Mouse (Mus musculus) mature B cell (primary cell): ENCODE data around the gene 2010109A12Rik.

Experiments used
- in situ Hi-C: fragments of 300-500 bp; cut with MboI; formaldehyde crosslinking; loops from 2 replicates; pipeline ENCODE4 v1.14.3; 2019

The 2010109A12Rik gene

DNA sequence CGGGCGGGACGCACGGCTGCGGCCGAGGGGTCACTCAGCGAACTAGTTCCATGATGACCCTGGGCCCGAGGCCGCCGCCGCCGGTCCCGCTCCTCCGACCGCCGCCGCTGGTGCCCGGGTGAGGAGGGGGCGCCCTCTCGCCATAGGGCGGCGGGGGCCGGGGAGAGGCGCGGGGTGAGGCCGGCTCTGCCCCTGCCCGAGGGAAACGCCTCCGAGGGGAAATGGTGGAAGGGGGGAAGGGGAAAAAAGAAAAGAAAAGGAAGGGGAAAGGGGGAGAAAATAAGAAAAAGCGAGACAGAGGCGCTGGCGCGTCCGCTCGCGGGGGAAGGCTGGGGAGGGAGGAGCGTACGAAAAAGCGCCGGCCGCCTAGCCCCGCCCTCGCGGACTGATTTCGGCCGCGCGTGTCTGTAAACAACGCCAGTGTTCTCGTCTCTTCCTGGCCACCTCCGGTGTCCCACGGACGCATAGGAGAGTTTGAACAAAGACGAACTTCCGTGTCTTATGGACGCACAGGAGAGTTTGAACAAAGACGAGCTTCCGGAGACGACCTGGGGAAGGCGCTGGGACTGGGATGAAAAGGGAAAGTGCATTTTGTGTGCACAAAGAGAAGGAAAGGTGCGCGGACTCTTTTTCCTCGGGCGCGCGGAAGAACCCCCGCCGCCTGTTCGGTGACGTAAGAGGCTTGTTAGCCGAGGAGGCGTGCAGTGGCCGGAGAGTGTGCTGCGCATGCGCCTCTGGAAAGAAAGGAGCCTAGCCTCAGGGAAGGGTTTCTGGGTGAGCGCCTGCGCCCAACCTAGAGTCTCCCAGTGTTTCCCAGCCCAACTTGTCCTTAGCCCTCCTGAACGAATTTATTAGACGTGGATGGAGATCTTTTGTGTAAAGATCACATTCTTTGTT is at the start of gene 2010109A12Rik, which contains the start of gene Ccni:
2010109A12Rik (plus strand) TSS at position 410 of the 897 bp plus-strand sequence.
Ccni (minus strand) TSS at position 387 of the 897 bp plus-strand sequence.
- in situ Hi-C loops = no loop called here

DNA sequence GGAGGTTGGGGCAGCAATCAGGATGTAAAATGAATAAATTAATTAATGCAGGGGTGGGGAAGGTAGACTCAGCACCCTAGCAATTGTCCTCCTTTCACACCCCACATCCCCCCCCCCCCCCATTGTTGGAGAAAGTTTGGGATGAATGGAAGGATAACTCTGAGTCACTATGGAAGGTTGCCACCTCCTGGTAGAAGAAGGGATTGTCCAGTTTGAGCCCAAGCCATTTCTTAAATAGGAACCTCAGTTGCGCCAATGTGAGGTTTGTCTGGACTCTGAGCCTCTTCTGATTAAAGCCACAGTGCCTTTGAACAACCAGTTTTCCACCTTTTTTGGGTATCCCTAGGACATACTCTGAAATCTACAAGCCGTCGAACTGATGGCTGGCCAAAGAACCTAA is 42.8 kb upstream of the 2010109A12Rik start:
- in situ Hi-C loops = no loop called here

DNA sequence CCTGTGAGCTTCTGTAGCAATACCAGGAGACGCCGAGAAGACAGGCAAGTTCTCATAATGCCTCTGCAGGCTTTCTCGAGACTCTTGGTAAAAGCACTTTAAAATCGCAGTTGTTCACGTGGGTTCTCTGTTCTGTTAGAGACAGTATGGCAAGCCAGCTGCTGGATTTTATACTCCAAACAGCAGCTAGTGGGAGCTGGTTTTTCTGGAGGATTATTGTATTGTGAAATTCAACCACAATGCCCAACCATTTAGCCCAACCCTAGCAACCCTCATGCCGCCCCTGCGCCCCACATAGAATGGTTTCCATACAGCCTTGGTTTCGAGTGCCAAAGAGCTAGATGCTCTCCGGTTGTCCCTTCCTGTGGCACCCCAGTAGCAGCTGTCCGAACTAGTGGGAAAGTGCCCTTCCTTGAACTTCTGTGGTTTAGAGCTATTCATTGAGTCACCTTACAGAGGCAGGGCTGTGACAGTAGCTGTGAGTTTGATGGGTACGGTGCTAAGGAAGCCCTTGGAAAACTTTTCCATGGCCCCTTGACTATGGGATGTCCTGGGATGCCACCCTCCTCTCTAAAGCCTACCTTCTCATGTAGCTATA is 38.3 kb upstream of the 2010109A12Rik start:
- in situ Hi-C loops = no loop called here

DNA sequence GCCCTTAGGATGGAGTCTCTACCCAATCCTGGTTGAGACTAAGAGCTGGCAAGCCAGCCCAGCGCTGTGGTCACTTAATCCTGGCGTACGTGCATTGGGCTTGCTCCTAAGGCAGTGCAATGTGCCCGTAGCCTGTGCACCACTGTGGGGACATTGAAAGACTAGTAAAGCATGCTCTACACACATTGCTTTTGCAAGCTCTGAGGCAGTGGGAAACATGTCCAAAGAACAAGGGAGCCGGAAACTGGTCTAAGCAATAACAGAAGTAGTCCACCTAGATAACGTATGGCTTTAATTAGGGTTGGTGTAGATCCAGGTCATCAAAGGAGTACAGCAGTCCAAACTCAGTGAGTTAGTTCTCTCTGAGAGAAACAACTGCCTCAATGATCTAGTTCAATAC is 37.7 kb upstream of the 2010109A12Rik start:
- in situ Hi-C loops = no loop called here

DNA sequence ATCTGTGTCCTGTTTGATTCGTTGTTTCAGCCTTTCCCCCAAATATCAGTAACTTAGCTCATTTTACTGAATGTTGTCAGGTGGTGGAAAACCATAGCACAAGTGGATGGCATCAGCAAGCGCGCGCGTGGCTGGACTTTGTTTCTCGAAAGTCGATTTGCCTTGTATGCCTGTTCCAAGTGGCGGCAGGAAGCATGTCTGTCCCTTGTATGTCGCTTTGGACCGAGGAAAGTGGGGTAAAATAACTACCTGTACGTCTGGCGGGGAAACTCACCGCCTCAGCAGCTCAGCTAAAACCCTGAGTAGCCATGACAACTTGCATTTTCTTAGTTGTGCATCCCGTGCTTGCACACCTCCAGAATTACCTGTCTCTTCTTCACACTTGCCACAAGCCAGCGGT is 34.9 kb upstream of the 2010109A12Rik start:
- in situ Hi-C loops = no loop called here

DNA sequence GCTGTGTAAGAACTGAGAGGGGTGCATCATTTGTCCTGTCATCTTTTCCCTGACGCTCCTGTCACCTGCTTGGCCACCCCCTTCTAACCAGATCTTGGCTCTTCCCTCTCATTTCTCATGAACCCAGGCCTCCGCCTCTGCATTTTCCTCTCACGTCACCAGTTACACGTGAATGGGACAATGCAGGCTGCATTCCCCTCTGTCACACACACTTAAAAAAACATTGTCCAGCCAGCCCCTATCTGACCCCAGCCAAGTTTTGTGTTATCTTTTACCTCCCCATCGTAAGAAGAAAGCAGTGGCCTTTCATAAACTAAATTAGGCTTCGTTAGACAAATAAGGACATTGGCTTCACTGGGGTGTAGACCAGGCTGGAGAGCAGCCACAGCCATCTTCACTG is 33.8 kb upstream of the 2010109A12Rik start:
- in situ Hi-C loops = no loop called here

DNA sequence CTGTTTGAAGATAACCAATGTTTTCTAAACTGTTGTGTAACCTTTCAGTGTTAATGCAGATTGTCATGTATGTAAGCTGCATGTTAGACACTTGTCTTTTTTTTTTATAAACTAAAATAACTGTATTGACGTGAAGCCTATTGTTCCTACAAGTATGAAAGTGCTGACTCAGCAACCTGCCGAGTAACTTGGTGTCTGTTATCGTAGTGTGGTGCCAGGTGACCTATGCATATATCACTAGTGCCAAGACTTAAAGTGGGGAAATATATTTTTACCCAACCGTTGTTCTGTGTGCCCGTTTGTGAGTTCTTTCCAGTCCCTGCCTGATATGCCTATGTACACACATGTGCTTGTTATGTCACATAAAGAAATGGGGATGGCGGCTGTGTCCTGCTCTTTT is 31.6 kb upstream of the 2010109A12Rik start:
- in situ Hi-C loops = no loop called here

DNA sequence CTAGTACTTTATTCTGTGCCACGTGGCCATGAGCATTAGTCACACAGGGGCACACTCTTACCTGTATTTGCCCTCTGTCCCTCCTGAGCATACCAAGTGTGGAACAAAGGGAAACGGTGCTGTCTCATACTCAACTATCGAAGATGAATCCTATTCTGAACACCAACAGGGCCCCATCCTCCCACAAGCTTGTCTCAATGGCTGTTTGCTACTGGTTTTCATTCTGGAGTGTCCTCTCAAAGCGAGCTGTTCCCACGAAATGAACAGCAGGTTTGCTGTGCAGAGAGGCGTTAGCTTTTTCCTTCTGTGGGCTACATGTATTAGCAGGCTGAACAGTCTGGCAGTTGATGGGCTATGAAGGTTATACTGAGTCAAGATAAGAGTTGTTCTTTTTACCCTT is 27.7 kb upstream of the 2010109A12Rik start:
- in situ Hi-C loops = no loop called here

DNA sequence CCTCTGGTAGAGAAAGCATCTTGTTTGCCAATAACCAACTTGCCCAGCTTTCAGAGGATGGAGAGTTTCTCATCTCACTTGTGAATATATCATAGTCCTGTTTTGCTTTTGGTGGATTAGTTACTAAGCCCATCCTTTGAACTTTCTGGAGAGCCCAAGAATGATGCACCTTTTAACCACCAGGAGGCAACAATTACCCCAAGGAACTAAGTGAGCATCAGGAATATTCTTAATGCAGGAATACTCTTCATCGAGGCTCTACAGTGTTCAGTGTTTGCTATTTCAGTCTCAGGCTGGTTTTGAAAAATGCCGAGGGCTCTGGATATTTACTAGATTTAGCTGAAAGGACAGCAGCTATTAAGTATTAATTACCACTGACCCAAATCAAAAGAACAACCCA is 26.1 kb upstream of the 2010109A12Rik start:
- in situ Hi-C loops = no loop called here

DNA sequence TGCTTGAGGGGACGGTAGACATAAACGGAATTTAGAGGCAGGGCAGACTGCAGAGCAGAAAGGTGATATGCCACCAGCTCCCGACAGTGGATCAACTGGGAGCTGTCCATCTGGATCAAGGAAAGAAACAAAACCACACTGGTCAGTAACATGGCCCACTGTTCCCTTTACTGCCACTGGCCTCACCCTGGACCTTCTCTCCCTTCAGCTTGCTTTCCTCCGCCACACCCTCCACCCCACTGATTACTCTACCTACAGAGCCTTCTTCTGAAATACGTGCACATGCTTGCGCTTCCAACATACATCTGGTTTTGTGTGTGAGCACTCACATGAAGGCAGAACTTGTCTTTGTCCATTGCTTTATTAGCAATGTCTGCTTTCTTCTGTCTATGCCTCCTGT is 23.0 kb upstream of the 2010109A12Rik start:
- in situ Hi-C loops = no loop called here

DNA sequence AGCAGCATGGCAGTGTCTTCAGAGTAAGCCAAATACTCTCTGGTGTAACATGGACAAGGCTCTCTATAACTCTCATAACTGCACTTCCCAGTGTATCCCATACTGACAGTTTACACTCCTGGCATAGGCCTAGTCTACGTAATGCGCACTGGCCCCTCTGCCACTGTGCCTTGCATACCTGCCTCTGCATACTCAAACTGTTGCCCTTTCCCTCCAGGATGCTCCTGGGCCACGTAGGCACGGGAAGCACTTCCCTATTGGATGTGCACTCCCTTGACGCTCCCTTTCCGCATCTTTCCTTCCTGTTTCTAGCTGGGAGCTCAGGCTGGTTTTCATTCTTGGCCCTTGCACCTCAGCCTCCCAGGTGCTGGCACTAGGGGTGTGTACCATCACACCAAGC is 21.8 kb upstream of the 2010109A12Rik start:
- in situ Hi-C loops = no loop called here

DNA sequence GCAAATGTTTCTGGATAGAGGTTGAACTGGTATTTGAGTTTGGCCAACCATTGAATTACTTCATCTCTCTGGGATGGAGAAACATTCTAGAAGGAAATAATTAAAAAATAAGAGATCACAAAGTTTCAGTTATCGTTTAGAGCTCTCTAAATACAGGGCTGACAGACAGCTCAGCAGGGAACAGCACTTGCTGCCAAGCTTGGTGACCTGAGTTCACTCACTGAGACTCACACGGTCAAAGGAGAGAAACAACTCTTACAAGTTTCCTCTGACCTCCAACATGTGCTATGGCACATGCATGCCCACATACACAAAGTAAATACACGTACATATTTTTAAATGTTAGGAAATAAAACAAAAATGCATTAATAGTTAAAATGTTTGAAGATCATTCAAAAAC is 16.7 kb upstream of the 2010109A12Rik start:
- in situ Hi-C loops = no loop called here

DNA sequence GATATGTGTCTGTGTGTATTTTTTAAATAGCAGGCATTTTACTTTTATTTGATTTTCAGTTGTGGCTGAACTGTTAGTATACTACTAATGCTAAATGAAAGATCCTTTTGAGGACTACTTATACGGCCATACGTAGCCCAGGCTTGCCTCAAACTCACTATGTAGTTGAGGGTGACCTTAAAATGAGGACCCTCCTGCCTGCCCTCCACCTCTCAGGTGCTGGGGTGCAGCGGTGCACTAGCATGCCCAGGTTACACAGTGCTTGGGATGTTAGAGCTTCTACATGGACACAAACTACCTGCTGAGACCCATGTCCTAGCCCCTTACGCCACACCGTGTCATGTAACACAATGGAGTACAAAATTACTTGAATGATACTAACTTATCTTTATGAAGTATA is 15.9 kb upstream of the 2010109A12Rik start:
- in situ Hi-C loops = no loop called here

DNA sequence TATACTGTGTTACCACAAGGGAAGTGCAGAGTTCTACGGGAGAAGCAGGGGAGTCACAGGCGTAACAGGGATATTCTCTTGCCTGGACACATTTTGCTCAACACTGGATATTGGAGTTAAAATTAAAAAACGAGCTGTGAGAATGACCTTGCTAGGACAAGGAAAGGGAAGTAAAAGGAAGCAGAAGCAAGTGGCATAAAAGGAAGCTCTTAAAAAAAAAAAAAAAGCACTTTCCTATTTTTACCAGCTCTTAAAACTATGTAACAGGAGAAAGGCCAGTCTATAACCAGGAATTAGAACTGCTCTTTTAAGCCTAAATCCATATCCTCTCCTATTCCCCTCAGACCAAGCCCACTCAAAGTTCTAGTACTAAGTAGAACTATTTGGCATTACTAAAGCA is 8.1 kb upstream of the 2010109A12Rik start:
- in situ Hi-C loops = no loop called here

DNA sequence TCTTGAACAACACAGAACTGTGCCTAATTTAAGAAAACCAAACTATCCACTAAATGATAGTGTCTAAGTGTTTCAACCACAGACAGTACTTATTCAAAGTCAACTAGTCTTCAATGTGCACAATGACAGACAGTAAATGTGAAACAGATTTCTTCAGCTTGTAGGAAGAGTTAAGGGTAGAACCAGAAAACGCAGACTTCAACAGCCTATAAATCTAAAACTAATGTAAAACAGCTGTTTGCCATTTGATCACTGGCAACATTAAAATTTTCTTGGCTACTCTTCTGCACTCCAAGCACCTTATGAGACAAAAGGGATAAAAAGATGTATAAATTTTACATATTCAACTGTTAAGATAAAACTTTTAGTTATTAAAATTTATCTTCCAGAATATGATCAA is 5.1 kb upstream of the 2010109A12Rik start:
- in situ Hi-C loops = loop anchor here (5.0 kb wide), 1 partner anchor 66 kb away; the partner anchor contains the start of gene Ccng2

DNA sequence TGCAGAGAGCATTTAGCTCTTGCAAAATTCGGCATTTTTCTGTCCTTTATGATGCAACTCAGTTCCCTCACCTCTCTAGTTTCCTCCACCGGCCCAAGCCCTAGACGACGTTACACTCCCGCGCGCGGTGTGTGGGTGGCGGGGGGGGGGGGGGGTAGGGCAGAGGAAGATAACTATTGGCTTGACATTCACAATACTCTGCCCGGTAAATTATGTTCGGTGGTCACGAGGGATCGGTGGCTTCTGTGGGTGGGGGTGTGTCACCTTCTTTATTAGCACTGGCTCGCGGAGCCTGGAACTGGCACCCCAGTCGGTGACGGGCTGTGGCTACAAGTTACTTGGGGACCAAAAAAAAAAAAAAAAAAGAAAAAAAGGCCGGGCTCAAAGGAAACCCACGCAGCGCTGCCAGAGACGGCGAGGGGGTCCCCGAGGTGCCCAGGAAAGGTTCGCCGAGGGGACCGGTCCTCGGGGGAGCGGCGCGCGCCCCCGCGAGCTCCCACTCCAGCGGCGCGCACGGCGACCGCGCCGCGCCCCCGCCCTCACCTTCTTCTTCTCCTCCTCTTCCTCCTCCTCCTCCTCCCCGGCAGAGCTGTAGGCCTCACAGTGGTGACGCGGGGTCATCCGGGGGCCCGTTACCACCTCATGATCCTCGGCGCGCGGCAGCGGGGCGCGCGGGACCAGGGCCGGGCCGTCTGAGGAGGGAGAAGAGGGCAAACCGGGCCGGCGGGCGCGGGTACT is 778 bp upstream of the 2010109A12Rik start:
- in situ Hi-C loops = no loop called here

DNA sequence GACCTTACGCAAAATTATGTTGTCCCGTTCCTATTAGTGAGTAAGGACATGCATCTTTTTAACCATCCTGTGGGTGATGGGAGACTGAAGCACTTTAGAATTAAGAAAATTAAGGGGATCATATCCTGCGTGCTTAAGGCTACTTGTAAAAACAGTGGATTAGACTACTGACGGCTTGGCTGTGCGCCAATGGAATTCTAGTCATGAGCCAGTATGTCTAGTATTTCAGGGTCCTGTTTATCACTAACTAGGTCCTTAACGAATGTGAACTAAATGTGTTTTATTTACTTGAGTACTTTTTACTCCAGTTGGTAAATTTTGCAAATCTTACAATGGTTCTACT is 659 bp downstream of the 2010109A12Rik start:
- in situ Hi-C loops = no loop called here

DNA sequence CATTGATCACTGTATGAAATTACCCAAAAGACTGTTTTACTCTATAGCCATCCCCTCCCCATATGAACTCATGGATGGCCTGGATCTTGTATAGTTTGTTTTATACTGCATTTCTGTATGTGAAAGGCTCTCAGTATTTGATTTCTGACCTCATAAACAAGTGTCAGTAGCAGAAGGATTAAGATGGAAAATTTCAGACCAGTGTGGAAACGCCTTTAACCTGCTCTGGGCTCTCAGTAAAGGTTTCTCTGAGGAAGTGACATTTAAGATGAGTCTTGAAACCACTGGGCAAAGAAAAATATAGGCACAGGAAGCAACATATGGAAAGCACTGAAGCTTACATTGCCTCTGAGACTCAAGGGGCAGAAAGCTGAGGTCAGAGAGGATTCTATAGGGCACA is 1.2 kb downstream of the 2010109A12Rik start:
- in situ Hi-C loops = no loop called here

DNA sequence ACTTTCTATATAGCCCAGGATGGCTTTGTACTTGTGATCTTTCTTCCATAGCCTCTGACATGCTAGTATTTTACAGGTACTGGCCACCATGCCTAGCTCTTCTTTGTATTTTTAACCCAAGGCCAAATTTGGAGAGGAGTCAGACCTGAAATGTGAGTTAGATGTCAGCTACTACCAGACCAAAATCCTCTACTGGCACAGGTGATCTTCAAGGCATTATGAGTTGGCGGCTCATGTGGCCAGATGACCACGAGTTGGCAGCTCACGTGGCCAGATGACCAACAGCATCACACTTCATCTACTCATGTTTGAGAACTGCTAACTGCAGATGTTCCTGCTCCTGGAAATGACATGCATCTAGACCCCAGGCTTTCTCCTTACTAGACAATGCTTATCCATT is 12.1 kb downstream of the 2010109A12Rik start:
- in situ Hi-C loops = no loop called here

DNA sequence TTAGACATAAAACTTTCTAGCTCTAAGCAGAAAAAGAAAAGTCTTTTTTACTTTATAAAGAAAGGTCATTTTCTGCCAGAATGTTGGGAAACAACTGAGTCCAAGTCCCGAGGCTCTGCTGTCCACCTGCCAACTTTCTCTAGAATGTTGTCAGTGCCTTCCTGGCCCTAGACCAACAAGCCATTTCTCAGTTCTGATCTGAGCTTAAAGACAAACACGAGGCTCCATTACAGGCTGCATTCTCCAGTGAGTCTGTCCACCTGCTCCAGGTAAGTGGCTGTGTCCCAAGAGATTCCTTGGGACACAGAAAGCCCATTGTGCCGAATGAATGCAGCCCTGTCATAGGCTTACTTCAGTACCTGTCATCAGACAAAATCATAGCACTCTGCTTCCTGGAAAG is 15.3 kb downstream of the 2010109A12Rik start:
- in situ Hi-C loops = no loop called here

DNA sequence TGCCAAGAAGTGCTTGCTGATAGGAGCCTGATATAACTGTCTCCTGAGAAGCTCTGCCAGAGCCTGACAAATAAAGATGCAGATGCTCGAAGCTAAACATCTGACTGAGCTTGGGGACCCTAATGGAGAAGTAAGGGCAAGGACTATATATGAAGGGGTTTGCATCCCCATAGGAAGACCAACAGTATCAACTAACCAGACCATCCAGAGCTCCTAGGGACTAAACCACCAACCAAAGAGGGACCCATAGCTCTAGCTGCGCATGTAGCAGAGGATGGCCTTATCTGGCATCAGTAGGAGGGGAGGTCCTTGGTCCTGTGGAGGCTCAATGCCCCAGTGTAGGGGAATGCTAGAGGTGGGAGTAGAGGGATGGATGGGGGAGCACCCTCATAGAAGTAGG is 18.2 kb downstream of the 2010109A12Rik start:
- in situ Hi-C loops = no loop called here

DNA sequence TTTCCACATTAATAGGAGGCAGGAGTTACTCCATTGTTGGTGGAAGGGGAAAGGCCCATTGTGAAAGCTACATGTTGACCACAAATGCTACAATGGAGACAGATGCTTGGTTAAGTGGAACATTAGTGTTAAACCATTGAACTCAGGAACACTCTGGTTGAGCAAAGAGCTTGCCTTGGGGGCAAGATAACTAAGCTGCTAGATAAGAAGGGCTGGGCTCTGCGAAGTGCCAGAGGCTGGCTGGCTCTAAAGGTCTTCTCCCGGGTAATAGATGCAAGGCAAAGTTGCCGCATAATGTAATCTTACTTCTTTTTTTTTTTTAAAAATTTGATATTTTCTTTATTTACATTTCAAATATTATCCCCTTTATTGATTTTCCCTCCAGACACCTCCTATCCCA is 20.8 kb downstream of the 2010109A12Rik start:
- in situ Hi-C loops = no loop called here

DNA sequence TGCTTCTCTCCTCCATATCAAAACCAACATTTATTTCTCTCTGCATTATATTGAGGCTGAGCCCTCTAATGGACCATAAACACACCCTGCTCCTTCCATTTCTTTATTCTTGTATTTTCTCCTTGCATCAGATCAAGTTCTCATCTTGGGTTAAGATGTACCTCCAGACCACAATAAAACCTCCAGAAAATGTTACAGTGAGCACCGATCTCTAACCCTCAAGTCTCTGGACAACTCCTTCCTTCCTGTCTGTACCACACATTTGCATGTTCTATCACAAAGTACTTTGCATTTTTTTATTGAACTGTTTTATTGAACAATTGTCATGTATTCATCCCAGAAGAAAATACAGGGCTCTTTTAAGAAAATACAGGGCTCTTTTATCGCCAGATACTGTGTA is 23.2 kb downstream of the 2010109A12Rik start:
- in situ Hi-C loops = no loop called here
